Mouse (Mus musculus) heart, postnatal 0 days (tissue): ENCODE measurements around the gene Snx1. TPM values are rescaled to one million over a fixed set of nuclear protein-coding genes. Genes with fewer than 3 reads are reported as not detected.

Experiments
- ATAC-seq: fragments of 200-750 bp; cut with Nextera tagmentation; 2 replicates; pipeline ENCODE4 v1.8.0; 2017; ENCODE audit warnings: low read depth, moderate number of reproducible peaks, moderate library complexity; ENCODE audit not compliant: insufficient read depth
- DNase-seq: peaks from one replicate; pipeline ENCODE4 v3.0.0-alpha.2; 2016; ENCODE audit warnings: low spot score
- H3K27ac ChIP-seq: fragments of 300-500 bp; sonication (generic); 2 replicates; pipeline ENCODE4 v1.5.1; 2014; ENCODE audit warnings: low read depth, mild to moderate bottlenecking
- H3K27me3 ChIP-seq: fragments of 300-500 bp; sonication (generic); 2 replicates; pipeline ENCODE4 v1.6.1; 2014; ENCODE audit warnings: low read length, mixed read lengths; ENCODE audit not compliant: control insufficient read depth, insufficient read depth
- H3K36me3 ChIP-seq: fragments of 300-500 bp; sonication (generic); replicated peaks from 2 replicates; pipeline ENCODE4 v1.6.1; 2014; ENCODE audit warnings: low read length, mixed read lengths; ENCODE audit not compliant: control insufficient read depth, insufficient read depth
- H3K4me1 ChIP-seq: fragments of 300-500 bp; sonication (generic); 2 replicates; pipeline ENCODE4 v1.6.1; 2014; ENCODE audit warnings: antibody characterized with exemption; ENCODE audit not compliant: control insufficient read depth, insufficient read depth
- H3K4me2 ChIP-seq: fragments of 300-500 bp; sonication (generic); 2 replicates; pipeline ENCODE4 v1.6.1; 2014; ENCODE audit warnings: low read depth, mild to moderate bottlenecking, low read length, moderate library complexity
- H3K4me3 ChIP-seq: fragments of 300-500 bp; sonication (generic); 2 replicates; pipeline ENCODE4 v1.5.1; 2014; ENCODE audit warnings: low read depth, low read length
- H3K9ac ChIP-seq: fragments of 300-500 bp; sonication (generic); replicated peaks from 2 replicates; pipeline ENCODE4 v1.6.1; 2014; ENCODE audit warnings: low read depth, low read length, mixed read lengths
- H3K9me3 ChIP-seq: fragments of 300-500 bp; sonication (generic); replicated peaks from 2 replicates; pipeline ENCODE4 v1.6.1; 2016; ENCODE audit warnings: low read length; ENCODE audit not compliant: control insufficient read depth
- CTCF ChIP-seq: IDR thresholded peaks from 2 replicates; pipeline ENCODE4 v1.5.1; 2016; ENCODE audit warnings: antibody characterized with exemption, control low read depth, low read depth
- EP300 ChIP-seq: IDR thresholded peaks from 2 replicates; pipeline ENCODE4 v1.6.1; 2016; ENCODE audit warnings: antibody characterized with exemption, low read depth
- WGBS: fragments of 180-500 bp; shearing (Covaris S2); extraction: QIAGEN DNeasy Blood & Tissue Kit; methylation state at CpG from one replicate; pipeline ENCODE4 v1.1.7; 2014; 5-methylcytosine and 5-hydroxymethylcytosine counted together
- polyA plus RNA-seq: library from polyadenylated mRNA; unstranded; fragments of >200 nt; fragmentation: Nextera tagmentation; extraction: Ambion mirVana; gene quantifications from 2 replicates; pipeline ENCODE4 v1.2.1, GENCODE M21; 2015
- total RNA-seq: library from RNA; depleted of rRNA; stranded (reverse); fragments of >200 nt; gene quantifications from 2 replicates; pipeline ENCODE4 v1.2.3, GENCODE M21; 2014; ENCODE audit warnings: low replicate concordance

Snx1 gene
- total and polyA plus RNA-seq, 2 experiments from 2014 or later: 44.6 to 63.4 TPM

- Histone ChIP-seq H3K4me1 (peaks cover 9% of the 10 kb centered on the region; the same call in 1 of the 2 replicates), H3K4me3 (no peak overlapping the region), H3K4me2 (no peak overlapping the region), H3K27ac (no peak overlapping the region), H3K9ac (no peak overlapping the region), H3K9me3 (no peaks in the 10 kb centered on the region), H3K36me3 (peaks cover 45% of the 10 kb centered on the region), H3K27me3 (peaks cover 13% of the 10 kb centered on the region; the same call in 1 of the 2 replicates)
- ATAC-seq: peak; percentile 39; the same call in 1 of the 2 replicates
- peak; percentile 29 for DNase-seq
- 38% methylated on average over 5 of the region's 5 CpGs for WGBS
- TF ChIP-seq EP300 (no peak), CTCF (peak; percentile 71)
Measured at GRCm38 (mm10) chr9:66067542-66067941, 58.8 kb downstream of the Snx1 start.

- whole genome bisulfite sequencing: 76% methylated on average over 3 of the region's 3 CpGs
- peaks cover 48% of the 10 kb centered on the region for H3K36me3 ChIP-seq
- no peaks in the 10 kb centered on the region for H3K9me3 ChIP-seq
- H3K27ac ChIP-seq: no peak overlapping the region
- ATAC-seq (no peak), DNase-seq (no peak)
- peaks cover 9% of the 10 kb centered on the region for H3K4me1 ChIP-seq
- H3K27me3 ChIP-seq: peaks cover 13% of the 10 kb centered on the region; the same call in 1 of the 2 replicates
- H3K4me3 ChIP-seq: no peak overlapping the region
- no peak overlapping the region for H3K4me2 ChIP-seq
- H3K9ac ChIP-seq: no peak overlapping the region
- no peak for TF ChIP-seq CTCF
- no peak for TF ChIP-seq EP300
Measured at GRCm38 (mm10) chr9:66066791-66067190, 59.6 kb downstream of the Snx1 start.

GRCm38 (mm10) chr9:66064316-66064715 is 62.1 kb downstream of the Snx1 start:
- Histone ChIP-seq H3K27ac (no peak overlapping the region), H3K9ac (no peak overlapping the region), H3K4me3 (no peak overlapping the region), H3K4me2 (no peak overlapping the region), H3K9me3 (no peaks in the 10 kb centered on the region), H3K36me3 (peaks cover 48% of the 10 kb centered on the region), H3K27me3 (0 out of 2 replicates have a peak, but pooled peaks cover 5% of the 10 kb centered on the region), H3K4me1 (peaks cover 23% of the 10 kb centered on the region)
- no peak for TF ChIP-seq EP300
- TF ChIP-seq CTCF: no peak
- WGBS: 91% methylated on average over 11 of the region's 11 CpGs
- no peak for ATAC-seq
- no peak for DNase-seq

- Histone ChIP-seq H3K27me3 (0 out of 2 replicates have a peak, but pooled peaks cover 5% of the 10 kb centered on the region), H3K4me2 (no peak overlapping the region), H3K4me3 (no peak overlapping the region), H3K9me3 (no peaks in the 10 kb centered on the region), H3K9ac (no peak overlapping the region), H3K36me3 (peaks cover 48% of the 10 kb centered on the region), H3K27ac (no peak overlapping the region), H3K4me1 (peaks cover 17% of the 10 kb centered on the region)
- WGBS: 90% methylated on average over 3 of the region's 3 CpGs
- TF ChIP-seq CTCF (no peak), EP300 (no peak)
- no peak for ATAC-seq
- DNase-seq: no peak
Measured at GRCm38 (mm10) chr9:66063446-66063845, 62.9 kb downstream of the Snx1 start.

- Histone ChIP-seq H3K4me3 (peak overlapping the region; percentile 94), H3K4me1 (peaks cover 17% of the 10 kb centered on the region), H3K9me3 (no peaks in the 10 kb centered on the region), H3K36me3 (peaks cover 40% of the 10 kb centered on the region), H3K27ac (no peak overlapping the region), H3K4me2 (peak overlapping the region; percentile 89), H3K27me3 (no peaks in the 10 kb centered on the region), H3K9ac (peak overlapping the region; percentile 92)
- no peak for ATAC-seq
- no peak for DNase-seq
- WGBS: 74% methylated on average over 3 of the region's 3 CpGs
- TF ChIP-seq CTCF (no peak), EP300 (no peak)
Measured at GRCm38 (mm10) chr9:66061656-66062055, 64.7 kb downstream of the Snx1 start.

GRCm38 (mm10) chr9:66060986-66061385 is 65.4 kb downstream of the Snx1 start:
- H3K9ac ChIP-seq: peak overlapping the region; percentile 92
- H3K36me3 ChIP-seq: peaks cover 33% of the 10 kb centered on the region
- TF ChIP-seq CTCF (no peak), EP300 (no peak)
- peak overlapping the region; percentile 89 for H3K4me2 ChIP-seq
- WGBS: 18% methylated on average over 4 of the region's 4 CpGs
- H3K9me3 ChIP-seq: no peaks in the 10 kb centered on the region
- peaks cover 17% of the 10 kb centered on the region for H3K4me1 ChIP-seq
- ATAC-seq (no peak), DNase-seq (no peak)
- H3K4me3 ChIP-seq: peak overlapping the region; percentile 94
- H3K27ac ChIP-seq: no peak overlapping the region
- H3K27me3 ChIP-seq: no peaks in the 10 kb centered on the region
